Mouse (Mus musculus): ENCODE data around the gene Arhgef28.

DNA sequence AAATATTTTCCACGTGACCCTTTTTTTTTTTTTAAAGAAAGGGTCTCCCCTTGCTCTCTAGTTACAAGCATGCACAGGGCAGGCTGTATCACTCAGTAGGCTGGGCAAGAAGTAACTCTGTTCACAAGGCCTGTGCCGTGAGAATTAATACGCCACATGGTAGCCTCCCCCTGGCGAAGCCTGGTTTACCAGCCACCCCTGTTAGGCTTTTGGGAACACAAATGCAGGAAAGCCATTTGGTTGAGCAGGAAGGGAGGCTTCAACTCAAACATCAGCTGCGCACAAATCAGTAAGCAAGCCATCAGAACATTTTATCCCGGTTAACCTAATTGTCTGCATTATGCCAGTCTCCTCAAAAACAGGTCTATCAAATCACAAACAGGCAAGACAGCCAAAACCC, 136.6 kb downstream of the Arhgef28 start:
- TF ChIP-seq CTCF (IDR thresholded peaks at IDR 0.05; ENCODE audit: borderline replicate concordance, insufficient read depth, low read length) (no peak), POLR2A (IDR thresholded peaks at IDR 0.05; ENCODE audit: low read depth, low read length) (no peak)
